Mouse (Mus musculus) CH12F3 (cell line): ENCODE measurements around the gene Ldlrap1.
"Not testable (repeated sequence)": the region's sequence is repeated elsewhere in the genome, so short reads cannot be mapped to it uniquely, and the experiment has no call there.

Experiments
- in situ Hi-C: fragments of 300-500 bp; cut with MboI; formaldehyde crosslinking; loops from 2 replicates; pipeline ENCODE4 v1.14.3; 2020; ENCODE audit warnings: low sequenced_read_pairs

Gene Ldlrap1

GRCm38 (mm10) chr4:134767426-134768225 lies at the start of gene Ldlrap1:
Gene Ldlrap1 (minus strand): TSS chr4:134768024.
- in situ Hi-C loops, result no loop called here

- in situ Hi-C loops, result no loop called here
These were observed 46.4 kb upstream of the Ldlrap1 start for GRCm38 (mm10) chr4:134814229-134814571.

GRCm38 (mm10) chr4:134813406-134814228 lies 45.8 kb upstream of the Ldlrap1 start:
- in situ Hi-C loops, result no loop called here

- in situ Hi-C loops, result no loop called here
These were observed 36.9 kb upstream of the Ldlrap1 start for GRCm38 (mm10) chr4:134804765-134805164.

GRCm38 (mm10) chr4:134802765-134803164 lies 34.9 kb upstream of the Ldlrap1 start:
- in situ Hi-C loops, result no loop called here

- in situ Hi-C loops, result no loop called here
These were observed 34.3 kb upstream of the Ldlrap1 start for GRCm38 (mm10) chr4:134802155-134802554.

- in situ Hi-C loops, result no loop called here
These were observed 32.9 kb upstream of the Ldlrap1 start for GRCm38 (mm10) chr4:134800693-134801092.

GRCm38 (mm10) chr4:134800098-134800497 lies 32.3 kb upstream of the Ldlrap1 start:
- in situ Hi-C loops, result no loop called here

- in situ Hi-C loops, result no loop called here
These were observed 31.4 kb upstream of the Ldlrap1 start for GRCm38 (mm10) chr4:134799272-134799671.

GRCm38 (mm10) chr4:134798861-134799260 lies 31.0 kb upstream of the Ldlrap1 start:
- in situ Hi-C loops, result no loop called here

GRCm38 (mm10) chr4:134797621-134798020 lies 29.8 kb upstream of the Ldlrap1 start:
- in situ Hi-C loops, result no loop called here

- in situ Hi-C loops, result no loop called here
These were observed 28.9 kb upstream of the Ldlrap1 start for GRCm38 (mm10) chr4:134796581-134797361.

GRCm38 (mm10) chr4:134795819-134796485 lies 28.1 kb upstream of the Ldlrap1 start:
- in situ Hi-C loops, result no loop called here

- in situ Hi-C loops, result not testable (repeated sequence)
These were observed 27.1 kb upstream of the Ldlrap1 start for GRCm38 (mm10) chr4:134794959-134795358.

GRCm38 (mm10) chr4:134793213-134793956 lies 25.6 kb upstream of the Ldlrap1 start:
- in situ Hi-C loops, result no loop called here

- in situ Hi-C loops, result no loop called here
These were observed 23.9 kb upstream of the Ldlrap1 start for GRCm38 (mm10) chr4:134791731-134792130.

- in situ Hi-C loops, result no loop called here
These were observed 19.1 kb upstream of the Ldlrap1 start for GRCm38 (mm10) chr4:134786946-134787345.

GRCm38 (mm10) chr4:134784701-134785100 lies 16.9 kb upstream of the Ldlrap1 start:
- in situ Hi-C loops, result no loop called here

GRCm38 (mm10) chr4:134779136-134779934 lies 11.5 kb upstream of the Ldlrap1 start:
- in situ Hi-C loops, result no loop called here
